Mouse (Mus musculus): ENCODE measurements at regions not wholly inside any gene's neighbourhood (a gene's known extent, or its start where the extent isn't known, plus 50 kb on each side); places are given as distances from the start of the nearest gene placed in this dataset.

DNA sequence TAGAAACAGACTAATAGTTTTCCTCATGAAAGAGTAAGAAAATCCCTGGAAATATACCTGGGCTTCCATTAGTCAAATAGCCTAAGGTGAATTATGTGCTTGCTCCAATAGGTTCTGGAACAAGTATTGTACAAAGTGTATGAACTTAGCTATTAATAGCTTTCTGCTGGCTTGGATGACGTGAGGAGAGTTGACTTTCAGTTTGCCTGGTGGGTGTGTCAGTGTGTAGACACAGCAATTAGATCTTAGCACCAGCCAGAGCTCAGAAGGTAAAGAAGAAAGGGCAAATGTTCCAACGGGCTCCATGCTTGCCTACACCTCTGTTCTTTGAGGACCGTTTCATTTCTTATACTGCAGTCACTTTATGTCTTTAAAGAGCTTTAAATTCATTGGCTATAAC, 654.8 kb upstream of the Mef2c start:
- no peak for DNase-seq

DNA sequence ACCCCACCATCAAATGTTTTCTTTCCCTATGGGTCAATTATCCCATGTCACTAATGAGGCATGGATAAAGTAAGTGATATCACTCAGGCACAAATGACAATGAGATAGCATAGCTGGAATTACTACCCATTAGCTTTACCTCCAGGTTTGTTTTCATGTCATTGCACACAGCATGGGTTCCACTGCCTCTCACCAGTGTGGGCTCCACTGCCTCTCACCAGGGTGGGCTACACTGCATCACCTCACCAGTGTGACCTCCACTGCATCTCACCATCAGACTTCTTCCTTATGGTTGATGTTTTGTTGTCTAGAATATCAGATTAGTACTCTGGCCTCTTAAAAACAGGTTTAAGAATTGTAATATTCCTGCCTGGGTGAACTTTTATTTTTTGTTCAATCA, 634.0 kb upstream of the Mef2c start:
- DNase-seq: no peak

DNA sequence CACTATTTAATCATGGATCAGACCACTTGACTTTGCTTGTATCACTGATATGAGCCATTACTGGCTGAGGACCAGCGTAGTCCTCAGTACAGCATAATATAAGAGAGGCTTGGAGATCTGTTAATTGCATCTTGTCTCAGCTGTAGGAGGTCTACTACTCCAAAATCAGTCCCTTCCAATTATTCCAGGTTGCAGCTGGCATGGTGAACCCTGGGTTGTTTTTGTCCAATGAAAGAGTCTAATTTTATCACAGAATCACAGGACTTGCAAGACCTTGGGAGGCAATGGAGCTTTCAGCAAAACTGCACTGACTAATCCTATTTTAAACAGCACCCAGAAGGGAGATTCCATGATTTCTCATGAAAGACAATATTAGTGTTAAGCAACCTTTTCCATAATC, 629.7 kb upstream of the Mef2c start:
- no peak for DNase-seq

DNA sequence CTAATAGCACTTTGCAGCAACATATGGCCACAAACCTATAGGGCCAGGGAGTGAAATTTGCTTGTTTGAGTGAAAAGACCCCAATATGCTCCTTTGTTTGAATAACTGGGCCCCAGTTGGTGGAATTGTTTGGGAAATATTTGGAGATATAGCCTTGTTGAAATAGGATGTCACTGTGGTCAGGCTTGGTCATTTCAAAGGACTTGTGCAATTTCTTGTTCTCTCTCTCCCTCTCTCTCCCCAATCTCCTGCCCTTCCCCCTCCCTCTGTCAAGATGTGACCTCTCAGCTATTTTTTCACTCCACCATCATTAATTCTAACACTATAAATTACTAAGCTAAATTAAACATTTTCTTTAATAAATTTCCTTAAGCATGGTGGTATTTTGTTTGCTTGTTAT, 620.5 kb upstream of the Mef2c start:
- DNase-seq: no peak

DNA sequence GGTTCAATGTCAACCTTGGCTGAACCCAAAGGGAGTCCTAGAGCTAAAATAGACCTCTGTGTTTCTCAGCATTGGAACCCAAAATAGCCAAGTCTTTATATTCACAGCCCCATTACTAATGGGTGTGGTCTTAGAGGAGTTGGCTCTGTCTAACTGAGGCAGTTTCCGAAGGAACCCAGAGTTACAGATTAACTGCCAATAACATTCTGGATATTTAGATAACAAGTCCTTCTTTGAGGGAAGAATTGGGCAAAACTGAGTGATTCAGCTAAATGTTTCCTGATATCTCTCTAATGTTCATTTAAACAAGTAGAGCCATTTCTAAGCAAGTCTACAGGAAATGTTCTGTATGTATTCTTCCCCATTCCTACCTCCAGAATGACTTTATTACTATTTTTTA, 615.1 kb upstream of the Mef2c start:
- DNase-seq: no peak

DNA sequence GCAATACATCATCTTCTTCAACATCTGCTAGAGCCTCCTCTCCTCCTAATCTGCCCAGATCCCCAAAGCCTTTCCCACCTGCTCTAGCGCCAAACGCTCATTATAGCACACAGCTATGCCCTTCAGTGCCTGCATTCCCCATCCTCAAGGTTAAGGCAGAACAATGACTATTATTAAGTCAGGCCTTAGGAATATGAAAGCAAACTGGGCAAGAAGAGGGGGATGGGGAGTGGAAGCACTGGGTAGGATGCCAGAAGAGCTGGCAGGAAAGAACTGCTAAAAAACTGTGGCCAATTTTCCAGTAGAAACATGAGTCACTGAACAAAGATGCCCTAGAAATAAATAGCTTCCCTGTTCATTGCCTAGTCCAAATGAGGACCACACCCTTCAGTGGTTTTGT, 611.1 kb upstream of the Mef2c start:
- DNase-seq: no peak

DNA sequence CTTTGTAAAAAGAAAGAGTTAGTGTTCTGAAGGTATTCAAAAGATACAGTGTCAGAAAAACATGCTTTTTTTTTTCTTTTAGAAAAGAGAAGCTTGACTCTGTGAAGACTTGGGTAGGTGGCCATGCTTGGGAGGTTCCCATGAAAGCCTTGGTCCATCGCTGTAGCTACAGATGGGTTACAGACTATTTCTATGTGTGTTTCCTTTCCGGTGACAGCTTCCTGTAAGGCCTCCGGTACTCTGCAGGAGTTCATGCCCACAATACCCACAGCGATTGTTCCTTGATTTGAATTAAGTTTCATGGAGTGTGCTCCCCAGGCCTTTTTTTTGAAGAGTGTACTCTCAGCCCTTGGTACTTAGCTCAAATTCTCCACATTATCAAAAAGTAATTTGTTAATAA, 604.1 kb upstream of the Mef2c start:
- DNase-seq: peak; percentile 26 to 35

DNA sequence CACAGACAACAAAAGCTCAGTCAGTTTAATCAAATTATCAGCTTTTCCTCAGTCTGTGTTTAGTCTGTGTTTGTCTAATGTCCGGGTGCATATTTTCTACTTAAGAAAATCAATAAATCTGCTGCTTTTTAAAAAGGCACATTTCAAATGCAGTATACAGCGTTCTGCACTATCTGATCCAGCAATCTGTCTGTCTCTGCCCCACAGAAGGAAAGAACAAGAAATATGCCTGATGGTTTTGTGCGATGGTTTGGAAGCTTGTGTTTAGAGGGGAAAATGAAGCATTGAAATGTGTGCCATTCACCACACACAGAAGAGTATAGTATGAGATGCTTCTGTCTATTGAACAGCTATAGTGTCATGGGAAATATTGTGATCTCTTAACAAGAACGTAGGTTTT, 601.7 kb upstream of the Mef2c start:
- DNase-seq: no peak

DNA sequence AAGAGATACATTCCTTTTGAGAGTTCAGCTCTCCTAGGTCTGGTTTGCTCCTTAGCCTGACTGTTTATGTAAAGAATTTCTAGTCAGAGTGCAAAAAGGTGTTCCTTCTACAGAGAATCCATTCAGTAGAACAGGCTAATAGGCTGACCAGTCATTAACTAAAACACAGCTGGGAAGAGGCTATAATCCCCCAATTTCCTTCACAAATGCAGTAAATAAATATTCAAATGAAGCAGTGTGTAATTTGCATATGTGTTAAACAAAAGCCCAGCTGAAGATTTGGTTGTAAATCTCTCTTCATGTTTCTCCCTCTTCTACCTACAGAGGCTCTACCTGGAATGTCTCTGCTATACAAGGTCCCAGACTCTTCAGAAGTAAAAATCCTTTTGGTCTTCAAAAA, 600.2 kb upstream of the Mef2c start:
- DNase-seq: no peak

DNA sequence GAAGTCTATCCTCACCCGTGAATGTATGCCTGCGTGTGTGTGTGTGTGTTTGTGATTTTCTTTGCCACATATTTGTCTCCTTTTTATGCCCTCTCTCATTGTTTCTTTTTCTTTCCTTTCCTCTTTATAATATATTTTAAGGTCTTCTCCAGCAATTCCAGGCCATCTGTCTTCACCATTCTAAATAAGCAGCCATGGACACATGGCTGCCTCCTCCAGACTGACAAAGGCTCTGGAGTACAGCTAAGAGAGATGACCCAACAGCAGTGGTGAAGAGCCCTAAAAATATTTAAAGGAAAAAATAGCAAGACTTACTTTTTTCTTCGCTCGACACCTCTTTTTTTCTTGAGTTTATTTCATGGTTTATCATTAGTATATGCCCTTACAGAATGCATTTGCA, 596.1 kb upstream of the Mef2c start:
- DNase-seq: no peak

DNA sequence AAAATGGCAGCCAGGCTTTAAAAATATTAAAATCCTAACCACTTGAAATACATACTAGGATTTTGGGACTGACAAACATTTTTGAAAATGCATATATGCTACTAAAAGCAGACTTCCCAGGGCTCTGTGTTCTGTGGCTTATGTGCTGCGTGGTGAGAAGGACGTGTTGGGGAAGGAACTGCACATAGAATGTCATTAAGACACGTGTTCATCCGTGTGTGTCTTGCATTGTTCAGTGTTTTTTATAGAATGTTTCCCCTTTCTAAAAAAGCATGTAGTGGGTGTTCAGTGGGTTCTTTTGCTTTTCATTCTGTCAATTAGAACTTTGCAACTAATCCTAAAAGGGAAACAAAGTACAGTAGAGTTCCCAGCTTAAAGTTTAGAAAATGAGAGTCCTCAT, 594.7 kb upstream of the Mef2c start:
- no peak for DNase-seq

DNA sequence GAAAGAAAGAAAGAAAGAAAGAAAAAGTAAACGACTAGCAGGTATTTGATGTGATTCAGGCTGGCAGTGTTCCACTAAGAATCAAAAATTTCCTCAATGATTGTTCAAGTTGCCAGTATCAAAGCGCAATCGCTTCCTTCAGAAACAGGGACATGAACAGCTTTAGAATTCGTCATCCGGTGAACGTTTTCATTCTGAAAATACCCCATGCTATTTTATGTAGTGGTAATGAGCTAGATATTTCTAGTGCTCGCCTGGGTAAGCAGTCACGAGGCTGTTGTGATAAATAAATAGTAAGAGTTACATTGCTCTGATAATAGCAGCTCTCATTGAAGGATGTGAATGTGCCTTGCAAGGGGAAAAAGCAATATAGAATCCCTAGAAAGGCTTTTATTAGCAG, 591.0 kb upstream of the Mef2c start:
- DNase-seq: no peak

DNA sequence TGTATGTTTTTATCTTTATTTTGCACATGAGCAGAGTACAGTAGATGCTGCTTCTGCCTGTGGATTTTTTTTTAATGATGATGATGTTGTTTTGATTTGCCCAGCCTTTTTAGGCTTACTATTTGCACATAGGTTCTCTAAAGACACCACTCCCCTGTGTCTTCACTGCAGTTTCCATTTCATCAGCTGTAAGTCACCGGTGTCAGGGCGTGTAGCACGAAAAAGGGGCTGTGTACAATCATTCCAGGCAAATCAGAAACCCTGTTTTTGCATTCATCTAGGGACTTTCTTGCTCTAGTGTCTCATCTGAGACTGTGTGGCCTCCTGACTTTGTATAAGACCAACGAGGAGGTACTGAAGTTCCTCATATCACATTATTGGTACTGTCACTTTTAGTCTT, 588.6 kb upstream of the Mef2c start:
- no peak for DNase-seq

DNA sequence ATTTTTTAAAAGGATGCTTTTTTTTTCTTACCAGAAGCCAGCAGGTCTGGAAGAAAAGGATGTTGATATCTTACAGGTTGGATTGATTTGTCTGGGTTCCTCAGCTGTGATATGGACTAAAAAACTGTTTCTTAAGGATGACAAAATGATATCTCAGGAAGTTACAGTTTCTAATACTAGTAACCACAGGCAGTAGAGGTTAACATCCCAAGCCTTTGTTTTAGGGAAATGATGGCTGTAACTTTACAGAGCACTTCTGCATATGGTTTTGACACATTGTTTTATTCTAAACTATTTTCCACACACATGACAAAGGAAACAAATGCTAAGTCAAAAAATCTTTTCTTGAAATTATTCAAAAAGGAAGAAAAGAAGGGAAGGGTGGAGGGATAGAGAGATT, 573.8 kb upstream of the Mef2c start:
- no peak for DNase-seq

DNA sequence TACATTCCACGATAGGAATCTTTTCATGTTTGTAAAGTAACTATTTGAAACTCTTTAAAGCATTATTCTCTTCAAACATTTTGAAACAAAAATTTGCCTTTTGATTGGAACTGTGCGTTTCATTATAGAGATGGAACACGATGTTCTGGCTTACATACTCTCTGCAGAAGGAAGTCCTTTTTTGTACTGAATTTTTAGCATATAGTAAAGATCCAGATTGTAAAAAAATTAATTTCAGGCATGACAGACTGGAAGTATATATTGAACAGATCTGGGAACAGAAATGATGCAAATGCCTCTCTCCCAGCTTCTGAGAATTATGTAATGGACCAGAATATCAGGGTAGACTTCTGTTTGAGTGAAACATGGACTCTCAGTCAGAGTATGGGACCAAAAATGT, 566.0 kb upstream of the Mef2c start:
- DNase-seq: no peak

DNA sequence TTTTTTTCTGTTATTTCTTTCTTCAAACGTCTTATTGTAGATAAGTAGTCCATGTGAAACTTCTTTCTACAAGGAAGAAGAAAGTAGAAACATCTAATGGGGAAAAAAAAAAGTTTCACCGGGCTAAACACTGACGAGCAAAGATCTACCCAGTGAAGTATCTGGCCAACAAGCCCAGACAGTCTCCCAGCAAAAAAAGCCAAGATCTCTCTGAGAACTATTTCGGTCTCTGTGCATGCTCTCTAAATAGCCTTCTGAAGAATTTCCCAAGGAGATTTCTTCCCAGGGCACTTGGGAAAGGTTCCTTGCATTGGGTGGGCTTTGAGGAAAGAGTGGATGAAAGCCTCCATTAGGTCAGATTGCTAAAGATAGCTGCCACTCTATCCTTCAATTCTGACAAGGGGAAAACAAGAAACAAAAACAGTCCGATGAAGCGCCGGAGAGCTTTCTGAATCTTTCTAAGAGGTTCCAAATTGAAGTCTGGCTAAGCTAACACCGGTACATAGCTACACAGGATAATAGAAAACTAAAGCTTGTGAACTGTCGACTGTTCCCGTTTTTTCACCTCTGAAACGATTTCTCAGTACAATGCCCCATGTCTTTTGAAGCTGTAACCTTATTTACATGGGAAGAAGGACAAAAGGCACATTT, 561.0 kb upstream of the Mef2c start:
- DNase-seq: no peak

DNA sequence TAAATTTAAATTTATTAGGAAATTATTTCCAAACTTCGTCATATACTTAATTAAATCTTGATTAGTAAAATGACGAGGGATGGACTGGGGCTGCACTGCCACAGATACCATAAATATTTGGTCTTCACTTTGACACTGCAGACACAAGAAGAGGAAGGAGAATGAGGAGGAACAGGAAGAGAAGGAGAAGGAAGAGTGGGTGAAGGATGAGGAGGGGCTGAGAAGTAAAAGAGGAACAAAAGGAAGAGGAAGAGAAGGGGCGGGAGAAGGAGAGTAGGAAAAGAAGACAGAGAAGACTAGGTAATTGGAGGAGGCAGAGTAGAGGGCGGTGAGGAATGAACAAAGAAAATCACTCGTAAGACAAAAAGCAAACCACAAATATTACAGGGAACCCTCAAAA, 556.9 kb upstream of the Mef2c start:
- no peak for DNase-seq

DNA sequence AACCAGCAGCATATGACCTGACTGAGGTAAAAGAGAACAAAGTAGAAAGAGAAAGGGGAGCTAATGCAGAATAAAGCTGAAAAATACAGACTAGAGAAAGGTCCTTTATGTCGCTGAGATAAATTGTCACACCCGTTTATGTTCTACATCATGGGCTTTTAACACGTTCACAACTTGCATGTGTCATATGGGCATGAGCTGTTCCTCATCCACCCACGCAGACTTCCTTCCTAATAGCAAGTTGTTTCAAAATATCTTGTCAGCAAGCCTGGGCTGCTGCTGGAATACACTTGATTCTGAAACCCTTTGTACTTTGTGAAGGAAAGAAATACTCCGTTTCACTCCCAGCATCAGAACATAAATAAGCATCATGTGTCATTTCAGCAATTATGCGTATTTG, 554.3 kb upstream of the Mef2c start:
- DNase-seq: peak; percentile 10 to 17

DNA sequence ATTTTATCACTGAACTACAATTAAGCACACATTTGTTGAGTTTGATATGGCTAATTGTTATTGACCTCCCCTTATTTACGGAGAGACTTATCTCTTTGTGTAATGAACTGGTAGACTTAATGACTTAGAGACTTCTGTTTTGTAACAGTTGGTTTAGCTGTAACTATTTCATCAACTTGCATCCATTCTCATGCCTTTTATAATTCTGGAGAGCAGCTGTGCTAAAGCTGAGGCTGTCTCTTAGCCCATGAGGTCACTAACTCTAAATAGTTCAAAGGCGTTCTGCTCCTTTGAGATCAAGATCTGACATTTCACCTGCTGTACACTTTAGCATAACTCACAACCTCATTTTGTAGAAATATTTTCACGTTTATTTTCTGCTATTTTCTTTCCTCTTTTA, 541.5 kb upstream of the Mef2c start:
- no peak for DNase-seq

DNA sequence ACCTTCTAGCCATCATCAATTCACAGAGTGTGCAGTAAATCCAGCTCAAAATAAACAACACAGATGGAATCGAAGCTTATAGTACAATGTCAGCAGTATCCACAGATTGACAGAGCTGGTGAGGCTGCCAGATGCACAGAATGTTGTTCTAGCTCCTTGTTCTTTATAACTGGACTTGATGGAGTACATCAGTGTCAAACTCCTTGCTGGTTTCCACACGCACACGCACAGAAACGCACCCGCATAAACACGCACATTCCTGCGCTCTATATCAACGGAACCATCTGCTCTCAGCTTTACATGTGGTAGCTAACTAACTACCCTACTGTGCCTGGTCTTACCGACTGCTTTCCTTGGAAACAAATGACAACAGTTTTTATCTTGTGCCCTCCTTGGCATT, 532.1 kb upstream of the Mef2c start:
- DNase-seq: no peak

DNA sequence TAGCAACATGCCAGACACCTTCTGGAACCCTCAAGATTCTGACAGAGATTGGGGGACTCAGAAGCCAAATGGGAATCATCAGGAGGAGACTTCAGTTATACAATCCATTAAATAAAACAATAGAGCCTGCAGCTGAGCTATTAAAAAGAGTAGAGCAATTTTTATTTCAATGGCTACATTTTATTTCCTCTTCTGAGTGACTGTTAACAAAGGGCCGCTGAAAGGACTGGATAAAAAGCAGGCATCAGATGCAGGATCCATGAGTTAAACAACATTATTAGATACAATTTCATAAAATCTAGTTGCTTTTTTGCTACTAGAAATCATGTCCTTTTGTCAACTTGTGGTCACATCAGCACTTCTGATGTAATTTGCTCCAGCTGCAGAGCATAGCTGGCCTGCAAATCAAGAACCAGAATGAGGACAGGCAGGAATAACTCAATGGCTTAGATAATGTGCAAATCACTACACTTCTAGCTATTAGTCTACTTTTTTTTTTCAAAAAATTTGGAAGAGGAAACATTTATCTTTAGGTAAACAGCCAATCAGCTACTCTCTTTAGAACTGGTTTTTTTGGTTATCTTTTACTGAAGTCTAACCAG, 529.5 kb upstream of the Mef2c start:
- no peak for DNase-seq

DNA sequence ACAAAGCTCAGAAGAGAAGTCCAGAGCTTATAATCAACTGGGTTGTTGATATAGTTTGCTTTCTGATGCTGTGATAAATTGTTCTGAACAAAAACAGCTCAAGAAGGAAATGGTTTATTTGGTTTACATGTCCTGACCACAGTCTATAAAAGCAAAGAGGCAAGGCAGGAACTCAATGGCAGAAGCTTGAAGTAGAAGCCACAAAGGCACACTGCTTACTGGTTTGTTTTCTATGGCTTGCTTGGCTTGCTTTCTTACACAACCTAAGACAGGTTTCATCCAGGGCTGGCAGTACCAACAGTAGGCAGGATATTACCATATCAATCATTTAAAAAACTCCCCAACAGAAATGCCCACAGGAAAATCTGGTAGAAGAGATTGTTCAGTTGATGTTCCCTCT, 502.7 kb upstream of the Mef2c start:
- DNase-seq: no peak

DNA sequence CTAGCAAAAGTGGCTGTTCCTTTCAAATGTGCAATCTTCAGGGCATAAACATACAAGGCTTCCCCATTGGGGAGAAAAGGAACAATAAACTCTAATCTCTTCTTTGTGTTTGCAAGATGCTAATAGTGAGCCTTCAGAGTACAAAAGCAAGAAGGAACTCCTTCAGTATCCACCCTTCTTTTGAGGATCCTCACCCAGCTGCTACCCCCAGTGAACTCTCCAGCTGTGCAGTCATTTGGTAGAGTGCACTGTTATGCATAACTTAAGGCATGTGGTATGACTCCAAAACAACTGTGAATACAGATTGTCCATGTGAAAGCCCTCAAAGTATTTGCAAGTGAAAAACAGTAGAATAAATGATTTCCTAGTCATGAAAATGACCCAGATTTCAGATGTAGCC, 487.1 kb upstream of the Mef2c start:
- no peak for DNase-seq

DNA sequence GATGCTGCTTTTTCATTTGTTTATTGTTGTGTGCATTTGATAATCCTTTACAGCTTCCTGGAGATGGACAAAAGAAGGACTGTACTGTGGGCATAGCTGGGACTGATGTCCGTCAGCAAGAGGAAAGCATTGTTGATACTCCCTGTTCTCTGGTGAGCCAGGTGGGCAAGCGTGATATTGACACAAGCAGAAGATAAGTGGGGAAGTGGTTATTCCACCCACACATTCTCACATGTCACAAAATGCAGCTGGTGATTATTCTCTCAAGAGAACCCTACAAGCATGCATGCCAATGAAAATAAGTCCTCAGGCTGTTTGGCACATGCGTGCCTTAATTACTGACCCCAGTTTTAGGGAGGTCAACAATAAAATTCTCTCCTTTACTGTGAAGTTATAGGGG, 483.0 kb upstream of the Mef2c start:
- peak; percentile 23 to 36 for DNase-seq

DNA sequence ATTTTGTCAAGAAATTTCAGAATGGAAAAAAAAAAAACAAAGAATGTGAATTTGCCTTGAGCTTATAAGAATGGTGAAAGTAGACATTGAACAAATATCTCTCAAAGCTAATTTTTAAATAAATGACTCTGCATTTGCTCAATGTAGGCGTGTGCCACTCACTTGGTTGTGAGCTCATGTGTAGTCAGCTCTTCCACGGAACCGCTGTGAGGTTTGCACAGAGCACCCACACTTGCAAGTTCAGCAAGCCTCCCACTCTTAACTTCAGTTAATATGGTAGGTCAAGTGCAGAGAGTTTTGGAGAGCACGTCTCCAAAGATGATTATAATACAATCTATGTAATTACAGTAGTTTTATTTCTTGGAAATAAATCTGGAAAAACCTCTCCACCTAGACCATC, 479.9 kb upstream of the Mef2c start:
- DNase-seq: no peak
